Mouse (Mus musculus): Measurements from ENCODE around the gene Fbxl15.

DNA sequence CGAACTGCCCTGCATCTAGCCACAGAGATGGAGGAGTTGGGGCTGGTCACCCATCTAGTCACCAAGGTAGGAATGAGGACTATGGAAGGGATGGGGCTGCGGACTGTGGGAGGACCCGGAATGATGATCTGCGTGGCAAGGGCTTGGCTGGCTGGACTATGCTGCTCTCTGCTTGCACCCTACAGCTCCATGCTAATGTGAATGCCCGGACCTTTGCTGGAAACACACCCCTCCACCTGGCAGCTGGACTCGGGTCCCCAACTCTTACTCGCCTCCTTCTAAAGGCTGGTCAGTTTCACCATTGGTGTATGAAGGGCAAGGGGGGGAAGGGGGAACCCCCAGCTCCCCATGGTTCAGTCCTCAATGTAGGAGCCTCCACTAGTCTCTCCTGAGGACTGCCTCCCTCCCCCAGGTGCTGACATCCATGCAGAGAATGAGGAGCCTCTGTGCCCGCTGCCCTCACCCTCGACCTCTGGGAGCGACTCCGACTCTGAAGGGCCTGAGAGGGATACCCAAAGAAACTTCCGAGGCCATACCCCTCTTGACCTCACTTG is 17.6 kb upstream of the Fbxl15 start:
- no peak for TF ChIP-seq POLR2A (IDR thresholded peaks at IDR 0.05; ENCODE audit: low read depth, low read length)
- TF ChIP-seq CTCF (IDR thresholded peaks at IDR 0.05; ENCODE audit: borderline replicate concordance, insufficient read depth, low read length) = no peak

All from embryonic fibroblast, embryonic 13.5 days (primary cell).